Comparison of ENCODE assay signal across 8 mouse cellular contexts in the genomic region with DNA sequence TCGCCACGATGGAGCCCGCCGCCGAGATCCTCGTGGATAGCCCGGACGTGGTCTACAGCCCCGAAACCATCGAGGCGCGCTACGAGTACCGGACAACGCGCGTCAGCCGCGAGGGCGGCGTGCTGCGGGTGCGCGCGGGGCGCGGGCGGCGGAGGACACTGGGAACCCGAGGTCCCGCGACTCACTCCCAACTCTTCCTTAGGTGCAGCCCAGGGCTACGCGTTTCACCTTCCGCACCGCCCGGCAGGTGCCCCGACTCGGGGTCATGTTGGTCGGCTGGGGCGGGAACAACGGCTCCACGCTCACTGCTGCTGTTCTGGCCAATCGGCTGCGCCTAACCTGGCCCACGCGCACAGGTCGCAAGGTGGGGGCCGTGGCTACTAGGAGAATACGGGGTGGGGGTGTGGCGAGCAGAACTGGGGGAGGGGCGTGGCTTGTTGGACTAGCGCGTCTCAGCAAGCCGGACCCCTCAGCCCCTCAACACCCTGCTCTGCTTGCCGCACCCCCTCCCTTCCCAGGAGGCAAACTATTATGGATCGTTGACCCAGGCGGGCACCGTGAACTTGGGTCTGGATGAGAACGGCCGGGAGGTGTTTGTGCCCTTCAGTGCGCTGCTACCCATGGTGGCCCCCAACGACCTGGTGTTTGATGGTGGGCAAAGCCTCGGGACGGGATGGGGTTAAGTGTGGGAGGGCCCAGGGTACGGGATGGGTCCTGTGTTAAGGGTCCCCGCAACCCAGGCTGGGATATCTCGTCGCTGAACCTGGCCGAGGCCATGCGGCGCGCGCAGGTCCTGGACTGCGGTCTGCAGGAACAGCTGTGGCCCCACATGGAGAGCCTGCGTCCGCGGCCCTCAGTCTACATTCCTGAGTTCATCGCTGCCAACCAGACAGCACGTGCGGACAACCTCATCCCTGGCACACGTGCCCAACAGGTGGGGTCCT. TPM values are rescaled to one million over a fixed set of nuclear protein-coding genes. Genes with fewer than 3 reads are reported as not detected.
DNase-seq lines count a peak whose midpoint lies in the region; ATAC-seq and TF ChIP-seq lines count a peak whose summit lies in the region.

No protein-coding gene starts in this region.

- in situ Hi-C loops in ES-E14 (cut with MboI; ENCODE audit: low sequenced_read_pairs in 2 of 2, unreplicated experiment in 2 of 2) = no loop called here

- H3K36me3 ChIP-seq in ES-E14 (ENCODE audit: control insufficient read depth, insufficient read depth, low read length, poor library complexity, severe bottlenecking) = peaks cover 45% of the 10 kb centered on the region
- peaks cover 42% of the 10 kb centered on the region for H3K36me3 ChIP-seq in embryonic facial prominence, embryonic 14.5 days (ENCODE audit: control insufficient read depth, insufficient read depth, low read length)
- H3K36me3 ChIP-seq in intestine, embryonic 14.5 days (ENCODE audit: control insufficient read depth, insufficient read depth, low read length) = peaks cover 30% of the 10 kb centered on the region
- peaks cover 28% of the 10 kb centered on the region for H3K36me3 ChIP-seq in liver, postnatal 0 days (replicated peaks; ENCODE audit: insufficient read depth, low read length)

- peak; percentile 1; the same call in 1 of the 2 replicates for ATAC-seq in embryonic facial prominence, embryonic 14.5 days (ENCODE audit: low read depth)
- ATAC-seq in intestine, embryonic 14.5 days (replicated peaks; ENCODE audit: low FRiP score, low TSS enrichment, low read depth) = peak; percentile 33
- peak; percentile 33 for ATAC-seq in liver, postnatal 0 days
- peak; percentile 17; the same call in 1 of the 2 replicates for ATAC-seq in neutrophil, adult 5-6 weeks (ENCODE audit: extremely low read depth, insufficient number of reproducible peaks, low FRiP score, poor library complexity, severe bottlenecking)

- no peaks in the 10 kb centered on the region for H3K27me3 ChIP-seq in embryonic facial prominence, embryonic 14.5 days (replicated peaks; ENCODE audit: control insufficient read depth, insufficient read depth, low read length)
- H3K27me3 ChIP-seq in intestine, embryonic 14.5 days (replicated peaks; ENCODE audit: control insufficient read depth, insufficient read depth, low read length) = no peaks in the 10 kb centered on the region
- no peaks in the 10 kb centered on the region for H3K27me3 ChIP-seq in liver, postnatal 0 days (ENCODE audit: insufficient read depth, low read length)

- peak overlapping the region; percentile 77 for H3K9ac ChIP-seq in ES-E14 (ENCODE audit: insufficient read depth, low read depth, low read length, poor library complexity, severe bottlenecking)
- H3K9ac ChIP-seq in embryonic facial prominence, embryonic 14.5 days (ENCODE audit: low read depth, low read length) = peak overlapping the region; percentile 74
- peak overlapping the region; percentile 65 for H3K9ac ChIP-seq in intestine, embryonic 14.5 days (ENCODE audit: low read length)
- peak overlapping the region; percentile 68 for H3K9ac ChIP-seq in liver, postnatal 0 days (replicated peaks)

- no peak for TF ChIP-seq EP300 in liver, postnatal 0 days (IDR thresholded peaks at IDR 0.05; ENCODE audit: low read depth)

- WGBS in embryonic facial prominence, embryonic 14.5 days = 25% methylated on average over 31 of the region's 82 CpGs
- WGBS in intestine, embryonic 14.5 days = 10% methylated on average over 81 of the region's 82 CpGs
- WGBS in liver, postnatal 0 days (ENCODE audit: insufficient replicate concordance) = 17% methylated on average over 70 of the region's 82 CpGs

- intact Hi-C loops in gastrocnemius, adult 2 months (cut with DNase I) = no loop called here
- intact Hi-C loops in gastrocnemius, postnatal 36 days (cut with DNase I) = no loop called here

- no peak for TF ChIP-seq CTCF in gastrocnemius, adult 2 months (IDR thresholded peaks at IDR 0.05)
- no peak for TF ChIP-seq CTCF in liver, postnatal 0 days (IDR thresholded peaks at IDR 0.05; ENCODE audit: low read depth)

- H3K4me2 ChIP-seq in embryonic facial prominence, embryonic 14.5 days (ENCODE audit: low read depth, low read length) = peak overlapping the region; percentile 99
- peak overlapping the region; percentile 89 for H3K4me2 ChIP-seq in intestine, embryonic 14.5 days (ENCODE audit: low read length)
- H3K4me2 ChIP-seq in liver, postnatal 0 days (ENCODE audit: low read depth, low read length) = peak overlapping the region; percentile 99

- peaks cover 2 to 30% of the 10 kb centered on the region in 2 experiments; a peak in 2 of 4 replicates for H3K4me1 ChIP-seq in ES-E14 (ENCODE audit: control insufficient read depth in 2 of 2, insufficient read depth in 2 of 2, low read length in 2 of 2, poor library complexity in 1 of 2)
- H3K4me1 ChIP-seq in embryonic facial prominence, embryonic 14.5 days (ENCODE audit: control insufficient read depth, insufficient read depth, low read length) = peaks cover 26% of the 10 kb centered on the region
- H3K4me1 ChIP-seq in intestine, embryonic 14.5 days (replicated peaks; ENCODE audit: control insufficient read depth, insufficient read depth, low read length) = peaks cover 40% of the 10 kb centered on the region
- H3K4me1 ChIP-seq in liver, postnatal 0 days (ENCODE audit: insufficient read depth) = peaks cover 27% of the 10 kb centered on the region

- DNase-seq in gastrocnemius, adult 2 months = peak; percentile 44
- no peak for DNase-seq in gastrocnemius, postnatal 36 days
- DNase-seq in ES-E14 (ENCODE audit: low read depth, low spot score) = no peak
- no peak for DNase-seq in embryonic facial prominence, embryonic 14.5 days (ENCODE audit: low spot score)
- no peak for DNase-seq in intestine, embryonic 14.5 days (ENCODE audit: low spot score)
- peak; percentile 57 for DNase-seq in liver, postnatal 0 days
- DNase-seq in layer of hippocampus, adult 9-11 months = no peak

- H3K4me3 ChIP-seq in gastrocnemius, adult 2 months = peak overlapping the region; percentile 77
- H3K4me3 ChIP-seq in ES-E14 (ENCODE audit: insufficient read depth in 1 of 2, low read depth in 1 of 2, low read length in 2 of 2, poor library complexity in 1 of 2, severe bottlenecking in 1 of 2) = peak overlapping the region; percentile 69 to 79
- peak overlapping the region; percentile 73 for H3K4me3 ChIP-seq in embryonic facial prominence, embryonic 14.5 days (ENCODE audit: low read depth, low read length)
- peak overlapping the region; percentile 66 for H3K4me3 ChIP-seq in intestine, embryonic 14.5 days (ENCODE audit: low read depth, low read length)
- H3K4me3 ChIP-seq in liver, postnatal 0 days (ENCODE audit: low read depth, low read length) = peak overlapping the region; percentile 67

- no peaks in the 10 kb centered on the region for H3K9me3 ChIP-seq in ES-E14 (ENCODE audit: control insufficient read depth, insufficient read depth, low read depth, low read length)
- no peaks in the 10 kb centered on the region for H3K9me3 ChIP-seq in embryonic facial prominence, embryonic 14.5 days (ENCODE audit: control insufficient read depth, low read length)
- H3K9me3 ChIP-seq in intestine, embryonic 14.5 days (ENCODE audit: control insufficient read depth, low read length) = no peaks in the 10 kb centered on the region
- H3K9me3 ChIP-seq in liver, postnatal 0 days (ENCODE audit: low read length) = no peaks in the 10 kb centered on the region

- peak overlapping the region; percentile 79 for H3K27ac ChIP-seq in gastrocnemius, adult 2 months
- no peak overlapping the region for H3K27ac ChIP-seq in ES-E14 (ENCODE audit: insufficient read depth, low read depth, low read length, poor library complexity, severe bottlenecking)
- H3K27ac ChIP-seq in embryonic facial prominence, embryonic 14.5 days (replicated peaks; ENCODE audit: low read depth, low read length) = peak overlapping the region; percentile 78
- H3K27ac ChIP-seq in intestine, embryonic 14.5 days (ENCODE audit: low read depth) = peak overlapping the region; percentile 83; the same call in 1 of the 2 replicates
- peak overlapping the region; percentile 65 for H3K27ac ChIP-seq in liver, postnatal 0 days (ENCODE audit: low read depth)

RNA-seq across cellular contexts. Expression of a gene that starts 0.7 kb away (rescaled TPM):
- total RNA-seq in gastrocnemius, adult 2 months (2021) = 1 to 10 TPM; 3.2 to 4.3 TPM
- 1 to 10 TPM; 4.1 to 5.1 TPM for total RNA-seq in gastrocnemius, postnatal 36 days (2021)
- total RNA-seq in ES-E14 (2012; rRNA removed) = 161 and 250 TPM in 2 replicates
- polyA plus RNA-seq in embryonic facial prominence, embryonic 14.5 days (2014; fragmentation: Nextera tagmentation; extraction: Ambion mirVana) = 94.5 and 107 TPM in 2 replicates
- polyA plus RNA-seq in intestine, embryonic 14.5 days (2014; fragmentation: Nextera tagmentation; extraction: Ambion mirVana) = 86.8 and 106 TPM in 2 replicates
- 18.8 and 21.6 TPM in 2 replicates for polyA plus RNA-seq in liver, postnatal 0 days (2015; fragmentation: Nextera tagmentation; extraction: Ambion mirVana)
- 51.3 and 51.4 TPM in 2 replicates for total RNA-seq in neutrophil, adult 5-6 weeks (2017)

RNA-seq across cellular contexts. Expression of a gene that starts 13.8 kb away (rescaled TPM):
- 10 to 100 TPM in 1 of 2 experiments, 1 to 10 TPM in 1; 9.2 to 14.4 TPM for total RNA-seq in gastrocnemius, adult 2 months (2021)
- 10 to 100 TPM; 12.5 to 15.9 TPM for total RNA-seq in gastrocnemius, postnatal 36 days (2021)
- total RNA-seq in ES-E14 (2012; rRNA removed) = 85.5 and 142 TPM in 2 replicates
- polyA plus RNA-seq in embryonic facial prominence, embryonic 14.5 days (2014; fragmentation: Nextera tagmentation; extraction: Ambion mirVana) = 120 and 132 TPM in 2 replicates
- polyA plus RNA-seq in intestine, embryonic 14.5 days (2014; fragmentation: Nextera tagmentation; extraction: Ambion mirVana) = 124 and 125 TPM in 2 replicates
- 32.5 and 35.4 TPM in 2 replicates for polyA plus RNA-seq in liver, postnatal 0 days (2015; fragmentation: Nextera tagmentation; extraction: Ambion mirVana)
- total RNA-seq in neutrophil, adult 5-6 weeks (2017) = 31.3 and 45.8 TPM in 2 replicates

RNA-seq across cellular contexts. Expression of a gene that starts 21.1 kb away (rescaled TPM):
- total RNA-seq in gastrocnemius, adult 2 months (2021) = under 1 TPM; 0.42 to 0.48 TPM
- total RNA-seq in gastrocnemius, postnatal 36 days (2021) = under 1 TPM; 0.38 to 0.64 TPM
- total RNA-seq in ES-E14 (2012; rRNA removed) = 0.13 TPM in 1 of 2 replicates, not detected in the other
- 1.8 and 2.3 TPM in 2 replicates for polyA plus RNA-seq in embryonic facial prominence, embryonic 14.5 days (2014; fragmentation: Nextera tagmentation; extraction: Ambion mirVana)
- polyA plus RNA-seq in intestine, embryonic 14.5 days (2014; fragmentation: Nextera tagmentation; extraction: Ambion mirVana) = 1.2 and 2.0 TPM in 2 replicates
- polyA plus RNA-seq in liver, postnatal 0 days (2015; fragmentation: Nextera tagmentation; extraction: Ambion mirVana) = 9.8 and 10.4 TPM in 2 replicates
- 54.1 and 63.7 TPM in 2 replicates for total RNA-seq in neutrophil, adult 5-6 weeks (2017)

RNA-seq across cellular contexts. Expression of a gene that starts 37.4 kb away (rescaled TPM):
- total RNA-seq in gastrocnemius, adult 2 months (2021) = under 1 TPM in 1 of 2 experiments, not detected in 1; 0.28 TPM
- under 1 TPM in 1 of 2 experiments, not detected in 1; 0.18 TPM for total RNA-seq in gastrocnemius, postnatal 36 days (2021)
- 7.0 and 18.8 TPM in 2 replicates for total RNA-seq in ES-E14 (2012; rRNA removed)
- polyA plus RNA-seq in embryonic facial prominence, embryonic 14.5 days (2014; fragmentation: Nextera tagmentation; extraction: Ambion mirVana) = 0.28 and 0.29 TPM in 2 replicates
- polyA plus RNA-seq in intestine, embryonic 14.5 days (2014; fragmentation: Nextera tagmentation; extraction: Ambion mirVana) = 0.55 and 1.1 TPM in 2 replicates
- polyA plus RNA-seq in liver, postnatal 0 days (2015; fragmentation: Nextera tagmentation; extraction: Ambion mirVana) = 2.1 and 2.3 TPM in 2 replicates
- not detected in 2 replicates for total RNA-seq in neutrophil, adult 5-6 weeks (2017)

RNA-seq across cellular contexts. Expression of a gene that starts 55.6 kb away (rescaled TPM):
- 10 to 100 TPM; 11.9 to 14.6 TPM for total RNA-seq in gastrocnemius, adult 2 months (2021)
- 10 to 100 TPM in 1 of 2 experiments, 1 to 10 TPM in 1; 9.6 to 10.5 TPM for total RNA-seq in gastrocnemius, postnatal 36 days (2021)
- total RNA-seq in ES-E14 (2012; rRNA removed) = 15.8 and 16.1 TPM in 2 replicates
- 17.3 and 21.7 TPM in 2 replicates for polyA plus RNA-seq in embryonic facial prominence, embryonic 14.5 days (2014; fragmentation: Nextera tagmentation; extraction: Ambion mirVana)
- 16.6 and 18.5 TPM in 2 replicates for polyA plus RNA-seq in intestine, embryonic 14.5 days (2014; fragmentation: Nextera tagmentation; extraction: Ambion mirVana)
- polyA plus RNA-seq in liver, postnatal 0 days (2015; fragmentation: Nextera tagmentation; extraction: Ambion mirVana) = 9.5 and 9.7 TPM in 2 replicates
- 38.8 and 40.6 TPM in 2 replicates for total RNA-seq in neutrophil, adult 5-6 weeks (2017)

Comparison
In these comparisons a context has a peak if more than half of its experiments do, and no peak if none do; other contexts are left out.
1. DNase-seq: peak in gastrocnemius, adult 2 months (single experiment) and liver, postnatal 0 days (single experiment); none in gastrocnemius, postnatal 36 days (0 of 2), ES-E14 (single experiment), embryonic facial prominence, embryonic 14.5 days (single experiment), intestine, embryonic 14.5 days (single experiment) and layer of hippocampus, adult 9-11 months (single experiment).
2. RNA of a gene that starts 21.1 kb away (total RNA-seq): 54.1 to 63.7 TPM in neutrophil, adult 5-6 weeks; 0.38 to 0.64 TPM in gastrocnemius, postnatal 36 days, 0.42 to 0.48 TPM in gastrocnemius, adult 2 months and 0.13 TPM in ES-E14; every median in the first group is over 10 times any median in the second.
3. Peak in every context shown above with its lines, with median percentiles within 50 percentile points of each other: H3K4me3 ChIP-seq, H3K9ac ChIP-seq, ATAC-seq and H3K4me2 ChIP-seq.